Mouse (Mus musculus): ENCODE data around the gene Urb1. TPM values are rescaled to one million over a fixed set of nuclear protein-coding genes. Genes with fewer than 3 reads are reported as not detected.

Gene Urb1
- total and polyA plus RNA-seq, 3 experiments: 21.1 to 34.5 (median 29.4) TPM

DNA sequence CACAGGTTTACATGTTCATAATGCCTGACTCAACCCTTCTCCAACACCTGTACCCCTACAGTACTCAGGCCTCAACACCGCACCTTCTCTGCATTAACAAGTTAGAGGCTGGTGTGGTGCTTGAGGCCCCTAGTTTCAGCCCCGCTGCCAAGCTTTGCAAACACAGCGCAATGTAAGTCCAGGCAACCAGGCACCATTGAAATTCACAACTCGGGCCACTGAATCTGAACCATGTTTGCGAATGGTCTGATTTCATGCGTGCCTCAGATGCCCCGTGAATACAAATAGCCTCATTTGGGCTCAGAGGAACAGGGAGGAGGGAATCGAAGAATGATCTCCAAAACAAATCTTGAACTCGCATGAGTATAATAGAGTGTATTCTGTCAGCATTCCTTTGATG lies 32.0 kb upstream of the Urb1 start:
- Histone ChIP-seq H3K9ac (ENCODE audit: insufficient read depth, low read depth) (no peak overlapping the region), H3K9me3 (replicated peaks; ENCODE audit: low read length) (no peaks in the 10 kb centered on the region), H3K27me3 (replicated peaks) (peaks cover 59% of the 10 kb centered on the region), H3K27ac (ENCODE audit: insufficient read depth, low read depth) (no peak overlapping the region), H3K36me3 (replicated peaks in 1 of 2; ENCODE audit: control insufficient read depth in 1 of 2, insufficient read depth in 1 of 2, low read length in 1 of 2) (no peaks in the 10 kb centered on the region), H3K4me3 (replicated peaks in 1 of 3; ENCODE audit: low read depth in 2 of 3, low read length in 2 of 3, poor library complexity in 1 of 3) (no peak overlapping the region), H3K4me2 (ENCODE audit: insufficient read depth, low read depth, poor library complexity, severe bottlenecking) (no peak overlapping the region), H3K4me1 (ENCODE audit: control insufficient read depth in 1 of 2, insufficient read depth in 2 of 2) (peaks cover 0 to 2% of the 10 kb centered on the region in 2 experiments; a peak in 1 of 4 replicates), H3K79me2 (replicated peaks; ENCODE audit: control insufficient read depth, extremely low read depth, insufficient read depth, poor library complexity, severe bottlenecking) (no peaks in the 10 kb centered on the region)
- in situ Hi-C loops (cut with MboI; ENCODE audit: low pct_ligation_motif_present, low pct_unique_long_range_greater_than_20kb, low sequenced_read_pairs): no loop called here
- dilution Hi-C loops (cut with MboI; ENCODE audit: extremely low pct_ligation_motif_present, extremely low pct_unique_long_range_greater_than_20kb, low sequenced_read_pairs): no loop called here
- DNase-seq (ENCODE audit: extremely low read depth): no peak
- TF ChIP-seq E2F4 (IDR thresholded peaks at IDR 0.05; ENCODE audit: insufficient replicate concordance, low read depth, low read length) (no peak), SIN3A (IDR thresholded peaks at IDR 0.05; ENCODE audit: low read length) (no peak), ZMIZ1 (IDR thresholded peaks at IDR 0.05; ENCODE audit: low read depth, low read length) (no peak), GABPA (IDR thresholded peaks at IDR 0.05; ENCODE audit: insufficient replicate concordance, low read depth, low read length) (no peak), SMC3 (IDR thresholded peaks at IDR 0.05; ENCODE audit: low read depth, low read length) (no peak), JUN (IDR thresholded peaks at IDR 0.05; ENCODE audit: insufficient read depth, low read depth, low read length) (no peak)

DNA sequence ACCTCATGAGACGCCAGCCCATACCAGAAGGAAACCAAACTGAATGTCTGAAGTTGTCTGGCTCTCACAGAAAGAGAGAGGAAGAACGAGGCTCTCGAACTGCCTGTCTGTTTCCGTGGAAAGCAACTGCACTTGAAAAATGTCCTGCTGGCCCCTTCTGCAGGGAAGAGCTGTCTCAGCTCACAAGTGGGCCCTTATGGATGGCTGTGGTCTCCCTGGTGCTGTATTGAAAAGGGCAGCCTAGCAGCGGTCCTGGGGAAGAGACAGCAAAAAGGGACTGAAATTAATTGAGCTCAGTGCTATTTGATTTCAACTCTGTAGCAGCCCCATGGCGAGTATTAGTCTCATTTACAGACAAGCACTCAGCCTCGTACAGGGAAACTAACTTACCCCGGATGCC lies 27.2 kb upstream of the Urb1 start:
- Histone ChIP-seq H3K9me3 (replicated peaks; ENCODE audit: low read length) (no peaks in the 10 kb centered on the region), H3K9ac (ENCODE audit: insufficient read depth, low read depth) (no peak overlapping the region), H3K27me3 (replicated peaks) (peaks cover 45% of the 10 kb centered on the region), H3K27ac (ENCODE audit: insufficient read depth, low read depth) (no peak overlapping the region), H3K36me3 (replicated peaks in 1 of 2; ENCODE audit: control insufficient read depth in 1 of 2, insufficient read depth in 1 of 2, low read length in 1 of 2) (no peaks in the 10 kb centered on the region), H3K4me1 (ENCODE audit: control insufficient read depth in 1 of 2, insufficient read depth in 2 of 2) (peaks cover 0 to 2% of the 10 kb centered on the region in 2 experiments; a peak in 1 of 4 replicates), H3K79me2 (replicated peaks; ENCODE audit: control insufficient read depth, extremely low read depth, insufficient read depth, poor library complexity, severe bottlenecking) (no peaks in the 10 kb centered on the region), H3K4me2 (ENCODE audit: insufficient read depth, low read depth, poor library complexity, severe bottlenecking) (no peak overlapping the region), H3K4me3 (replicated peaks in 1 of 3; ENCODE audit: low read depth in 2 of 3, low read length in 2 of 3, poor library complexity in 1 of 3) (no peak overlapping the region)
- dilution Hi-C loops (cut with MboI; ENCODE audit: extremely low pct_ligation_motif_present, extremely low pct_unique_long_range_greater_than_20kb, low sequenced_read_pairs): no loop called here
- no peak for DNase-seq (ENCODE audit: extremely low read depth)
- in situ Hi-C loops (cut with MboI; ENCODE audit: low pct_ligation_motif_present, low pct_unique_long_range_greater_than_20kb, low sequenced_read_pairs): no loop called here
- TF ChIP-seq NELFE (IDR thresholded peaks at IDR 0.05; ENCODE audit: low read depth, low read length) (no peak), E2F4 (IDR thresholded peaks at IDR 0.05; ENCODE audit: insufficient replicate concordance, low read depth, low read length) (no peak), ZMIZ1 (IDR thresholded peaks at IDR 0.05; ENCODE audit: low read depth, low read length) (no peak), HCFC1 (IDR thresholded peaks at IDR 0.05; ENCODE audit: low read depth, low read length) (no peak)

DNA sequence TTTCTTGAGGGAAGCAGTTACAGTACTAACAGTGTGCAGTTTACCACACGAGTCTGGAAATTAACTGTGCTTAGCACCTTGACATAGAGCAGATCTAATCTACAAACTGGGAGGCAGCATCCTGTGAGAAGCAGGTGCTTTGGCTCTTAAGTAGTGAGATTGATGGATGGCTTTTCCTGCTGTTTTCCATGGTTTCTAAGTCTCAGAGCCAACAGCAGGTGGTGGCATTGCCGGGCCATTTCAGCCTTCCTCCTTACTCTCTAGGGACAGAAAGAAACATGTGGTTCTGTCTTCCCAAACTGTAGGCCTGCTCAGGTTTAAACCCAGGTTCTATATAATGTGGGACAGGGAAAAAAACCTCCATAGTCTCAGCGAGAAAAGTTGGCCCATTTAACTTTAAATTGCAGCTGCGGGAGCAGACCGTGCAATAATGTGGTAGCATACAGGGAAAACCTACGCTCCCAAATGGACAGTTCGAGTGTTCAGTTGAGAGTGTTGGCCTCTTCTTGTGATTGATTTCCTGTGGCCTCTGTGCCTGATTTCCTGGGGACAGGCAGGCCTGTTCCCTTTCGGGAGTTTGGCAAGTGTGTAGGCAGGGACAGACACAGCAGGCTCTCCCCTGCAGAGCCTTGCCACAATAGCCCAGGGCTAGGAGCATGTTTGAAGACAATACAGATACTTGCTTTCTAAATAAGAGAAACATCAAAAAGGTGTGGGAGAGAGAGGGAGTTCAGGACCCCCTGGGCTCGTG lies 23.0 kb upstream of the Urb1 start:
- Histone ChIP-seq H3K9ac (ENCODE audit: insufficient read depth, low read depth) (no peak overlapping the region), H3K9me3 (replicated peaks; ENCODE audit: low read length) (peaks cover 10% of the 10 kb centered on the region), H3K27ac (ENCODE audit: insufficient read depth, low read depth) (no peak overlapping the region), H3K4me2 (ENCODE audit: insufficient read depth, low read depth, poor library complexity, severe bottlenecking) (no peak overlapping the region), H3K79me2 (replicated peaks; ENCODE audit: control insufficient read depth, extremely low read depth, insufficient read depth, poor library complexity, severe bottlenecking) (no peaks in the 10 kb centered on the region), H3K36me3 (replicated peaks in 1 of 2; ENCODE audit: control insufficient read depth in 1 of 2, insufficient read depth in 1 of 2, low read length in 1 of 2) (no peaks in the 10 kb centered on the region), H3K4me3 (replicated peaks in 1 of 3; ENCODE audit: low read depth in 2 of 3, low read length in 2 of 3, poor library complexity in 1 of 3) (no peak overlapping the region), H3K27me3 (replicated peaks) (peaks cover 28% of the 10 kb centered on the region), H3K4me1 (ENCODE audit: control insufficient read depth in 1 of 2, insufficient read depth in 2 of 2) (peaks cover 0 to 1% of the 10 kb centered on the region in 2 experiments; a peak in 1 of 4 replicates)
- in situ Hi-C loops (cut with MboI; ENCODE audit: low pct_ligation_motif_present, low pct_unique_long_range_greater_than_20kb, low sequenced_read_pairs): no loop called here
- no peak for DNase-seq (ENCODE audit: extremely low read depth)
- dilution Hi-C loops (cut with MboI; ENCODE audit: extremely low pct_ligation_motif_present, extremely low pct_unique_long_range_greater_than_20kb, low sequenced_read_pairs): no loop called here
- no peak for TF ChIP-seq SIN3A (IDR thresholded peaks at IDR 0.05; ENCODE audit: low read length)
- no peak for TF ChIP-seq EP300 (IDR thresholded peaks at IDR 0.05; ENCODE audit: low read length)
- no peak for TF ChIP-seq POLR2AphosphoS2 (IDR thresholded peaks at IDR 0.05; ENCODE audit: low read depth, low read length)
- no peak for TF ChIP-seq MAZ (IDR thresholded peaks at IDR 0.05; ENCODE audit: low read depth, low read length)
- TF ChIP-seq JUN (IDR thresholded peaks at IDR 0.05; ENCODE audit: insufficient read depth, low read depth, low read length): no peak
- no peak for TF ChIP-seq ZNF384 (IDR thresholded peaks at IDR 0.05; ENCODE audit: low read depth, low read length)
- TF ChIP-seq ETS1 (conservative IDR thresholded peaks at IDR 0.05; ENCODE audit: low read depth, low read length): no peak
- no peak for TF ChIP-seq KAT2A (IDR thresholded peaks at IDR 0.05; ENCODE audit: insufficient replicate concordance, low read length)
- no peak for TF ChIP-seq USF2 (conservative IDR thresholded peaks at IDR 0.05; ENCODE audit: low read depth, low read length)
- no peak for TF ChIP-seq TCF12 (IDR thresholded peaks at IDR 0.05; ENCODE audit: low read depth, low read length)
- no peak for TF ChIP-seq POLR2A (IDR thresholded peaks at IDR 0.05; ENCODE audit: low read depth, low read length)
- no peak for TF ChIP-seq TBP (conservative IDR thresholded peaks at IDR 0.05; ENCODE audit: low read depth, low read length)
- TF ChIP-seq SMC3 (IDR thresholded peaks at IDR 0.05; ENCODE audit: low read depth, low read length): no peak
- TF ChIP-seq MYC (IDR thresholded peaks at IDR 0.05; ENCODE audit: low read depth, low read length): no peak
- TF ChIP-seq E2F4 (IDR thresholded peaks at IDR 0.05; ENCODE audit: insufficient replicate concordance, low read depth, low read length): no peak
- TF ChIP-seq ZKSCAN1 (IDR thresholded peaks at IDR 0.05; ENCODE audit: borderline replicate concordance, low read depth, low read length): no peak
- no peak for TF ChIP-seq MAFK (IDR thresholded peaks at IDR 0.05; ENCODE audit: insufficient replicate concordance, low read length)
- no peak for TF ChIP-seq RAD21 (IDR thresholded peaks at IDR 0.05; ENCODE audit: low read depth, low read length)
- no peak for TF ChIP-seq MEF2A (IDR thresholded peaks at IDR 0.05; ENCODE audit: borderline replicate concordance, low read depth, low read length)

Measured in CH12.LX (cell line).